Mouse (Mus musculus): ENCODE data around the gene Got2. TPM values are rescaled to one million over a fixed set of nuclear protein-coding genes. Genes with fewer than 3 reads are reported as not detected.
A peak's percentile ranks its signal among the peaks of the same experiment; 100 is the strongest.

Got2 gene
- polyA plus RNA-seq, 1 experiment from 2014 or later: 62.0 TPM

DNA sequence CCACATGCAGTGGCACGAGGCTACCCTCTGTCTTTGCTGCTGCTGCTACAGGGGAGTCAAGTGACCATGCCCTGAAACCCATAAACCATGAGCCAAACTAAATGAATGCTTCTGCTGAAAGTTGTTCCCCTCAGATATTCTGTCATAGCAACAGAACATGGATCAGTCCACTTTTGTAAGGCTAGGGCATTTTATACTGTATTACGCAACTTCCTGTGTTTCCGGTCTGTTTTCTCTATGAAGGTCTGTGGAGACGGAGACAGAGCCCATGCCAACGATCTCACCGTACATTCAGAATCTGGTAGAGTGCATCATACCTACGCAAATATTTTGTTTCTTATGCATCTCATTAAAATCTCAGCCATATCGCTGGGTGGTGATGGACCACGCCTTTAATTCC lies 18.4 kb upstream of the Got2 start:
- no peak overlapping the region for H3K4me3 ChIP-seq (ENCODE audit: low read depth, low read length)
- no peak for ATAC-seq (ENCODE audit: insufficient read depth)
- H3K9me3 ChIP-seq (ENCODE audit: low read depth, low read length): no peaks in the 10 kb centered on the region
- H3K27me3 ChIP-seq (ENCODE audit: insufficient read depth, low read length): no peaks in the 10 kb centered on the region
- no peaks in the 10 kb centered on the region for H3K36me3 ChIP-seq (ENCODE audit: insufficient read depth)
- H3K27ac ChIP-seq (ENCODE audit: low read depth): no peak overlapping the region
- no peak for DNase-seq
- no peak for TF ChIP-seq CTCF (IDR thresholded peaks at IDR 0.05; ENCODE audit: low read depth)
- no peaks in the 10 kb centered on the region for H3K4me1 ChIP-seq (ENCODE audit: insufficient read depth)
- H3K9ac ChIP-seq: no peak overlapping the region
- no peak overlapping the region for H3K4me2 ChIP-seq
- 81% methylated on average over 9 of the region's 9 CpGs for WGBS

DNA sequence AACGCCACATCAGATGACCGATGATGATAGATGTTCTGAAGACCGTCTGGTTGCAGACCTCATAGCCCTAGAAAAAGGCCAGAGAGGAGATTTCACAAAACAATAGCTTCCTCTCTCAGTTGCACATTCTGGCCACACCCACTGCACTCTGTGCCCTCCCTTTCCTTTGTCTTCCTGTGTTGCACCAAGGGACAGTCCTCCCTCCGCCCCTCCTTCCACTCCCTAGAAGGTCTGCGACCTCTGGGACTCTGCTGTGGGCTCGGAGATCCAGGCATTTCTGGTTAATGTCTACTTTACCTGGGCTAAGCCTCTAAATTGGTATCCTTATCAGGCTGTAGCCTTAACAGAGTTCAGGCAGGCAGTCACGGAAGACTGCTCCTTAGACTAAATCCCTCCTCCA lies 13.5 kb upstream of the Got2 start:
- no peak overlapping the region for H3K27ac ChIP-seq (ENCODE audit: low read depth)
- H3K4me1 ChIP-seq (ENCODE audit: insufficient read depth): no peaks in the 10 kb centered on the region
- no peak for TF ChIP-seq CTCF (IDR thresholded peaks at IDR 0.05; ENCODE audit: low read depth)
- 44% methylated on average over 7 of the region's 7 CpGs for WGBS
- no peaks in the 10 kb centered on the region for H3K27me3 ChIP-seq (ENCODE audit: insufficient read depth, low read length)
- H3K9me3 ChIP-seq (ENCODE audit: low read depth, low read length): no peaks in the 10 kb centered on the region
- no peak overlapping the region for H3K4me2 ChIP-seq
- no peak overlapping the region for H3K4me3 ChIP-seq (ENCODE audit: low read depth, low read length)
- peak; percentile 18 for DNase-seq
- no peaks in the 10 kb centered on the region for H3K36me3 ChIP-seq (ENCODE audit: insufficient read depth)
- no peak overlapping the region for H3K9ac ChIP-seq
- ATAC-seq (ENCODE audit: insufficient read depth): no peak

- Histone ChIP-seq H3K36me3 (ENCODE audit: insufficient read depth) (no peaks in the 10 kb centered on the region), H3K9me3 (ENCODE audit: low read depth, low read length) (no peaks in the 10 kb centered on the region)
- WGBS: 77% methylated on average over 5 of the region's 5 CpGs
These were observed 5.4 kb upstream of the Got2 start for GRCm38 (mm10) chr8:95893701-95894100.

GRCm38 (mm10) chr8:95887578-95888284 lies 616 bp downstream of the Got2 start:
- Histone ChIP-seq H3K36me3 (ENCODE audit: insufficient read depth) (no peaks in the 10 kb centered on the region), H3K4me3 (ENCODE audit: low read depth, low read length) (peak overlapping the region; percentile 86), H3K4me1 (ENCODE audit: insufficient read depth) (peaks cover 4% of the 10 kb centered on the region; the same call in 1 of the 2 replicates), H3K9ac (peak overlapping the region; percentile 76), H3K27me3 (ENCODE audit: insufficient read depth, low read length) (no peaks in the 10 kb centered on the region), H3K9me3 (ENCODE audit: low read depth, low read length) (no peaks in the 10 kb centered on the region), H3K4me2 (peak overlapping the region; percentile 84), H3K27ac (ENCODE audit: low read depth) (peak overlapping the region; percentile 65; the same call in 1 of the 2 replicates)
- DNase-seq (peak; percentile 84), ATAC-seq (ENCODE audit: insufficient read depth) (peak; percentile 97)
- no peak; the same call in 1 of the 2 replicates for TF ChIP-seq CTCF (IDR thresholded peaks at IDR 0.05; ENCODE audit: low read depth)
- under 1% methylated on average over 38 of the region's 38 CpGs for WGBS

More at GRCm38 (mm10) chr8:95893701-95894100, 5.4 kb upstream of the Got2 start:
- ATAC-seq (ENCODE audit: insufficient read depth) (no peak), DNase-seq (no peak)
- Histone ChIP-seq H3K9ac (no peak overlapping the region), H3K27me3 (ENCODE audit: insufficient read depth, low read length) (no peaks in the 10 kb centered on the region), H3K27ac (ENCODE audit: low read depth) (no peak overlapping the region), H3K4me3 (ENCODE audit: low read depth, low read length) (no peak overlapping the region), H3K4me1 (ENCODE audit: insufficient read depth) (no peaks in the 10 kb centered on the region), H3K4me2 (no peak overlapping the region)
- no peak for TF ChIP-seq CTCF (IDR thresholded peaks at IDR 0.05; ENCODE audit: low read depth)

DNA sequence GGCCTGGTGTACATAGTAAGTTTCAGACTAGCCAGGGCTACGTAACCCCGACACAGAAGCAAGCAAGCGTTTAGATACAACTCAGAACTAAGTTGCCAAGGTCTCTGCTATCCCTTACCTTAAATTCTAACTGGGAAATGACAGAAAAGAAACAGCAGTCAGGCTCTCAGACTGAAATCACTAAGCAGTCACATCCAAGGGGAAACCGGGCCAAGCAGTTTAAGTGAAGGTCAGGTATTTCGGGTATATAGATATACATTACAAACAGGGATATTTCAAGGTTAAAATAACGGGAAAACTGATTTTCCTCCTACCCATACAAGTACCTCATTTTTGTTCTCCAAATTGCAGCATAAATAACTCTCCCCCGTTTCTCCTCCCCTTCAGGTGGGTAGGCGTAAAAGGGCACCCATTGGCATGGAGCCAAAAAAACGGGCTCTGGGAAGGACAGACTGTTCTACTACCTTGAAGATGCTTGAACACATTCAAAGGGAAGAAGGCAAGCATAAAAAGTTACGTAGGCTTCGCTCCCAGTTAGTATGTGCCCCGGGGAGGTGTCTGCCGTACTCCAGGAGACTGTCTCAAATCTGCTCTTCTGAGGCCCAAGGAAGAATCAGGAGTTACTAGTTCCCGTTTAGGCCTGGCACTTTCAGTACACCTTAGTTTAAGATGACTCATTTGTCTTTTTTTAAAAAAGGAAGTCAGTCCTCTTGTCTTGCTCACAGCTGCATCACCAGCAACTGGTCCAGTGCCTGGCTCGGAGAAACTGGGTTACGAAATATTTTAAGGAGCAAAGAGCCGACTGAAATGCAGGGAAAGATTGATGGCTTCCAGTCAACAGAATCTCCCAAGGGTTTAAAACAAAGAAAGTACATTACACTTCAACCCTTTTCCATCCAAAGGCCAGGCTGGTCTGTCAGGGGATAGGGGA lies 1.4 kb downstream of the Got2 start:
- 62% methylated on average over 17 of the region's 17 CpGs for WGBS
- ATAC-seq (ENCODE audit: insufficient read depth) (peak; percentile 7; the same call in 1 of the 2 replicates), DNase-seq (peak; percentile 44)
- no peaks in the 10 kb centered on the region for H3K27me3 ChIP-seq (ENCODE audit: insufficient read depth, low read length)
- no peaks in the 10 kb centered on the region for H3K9me3 ChIP-seq (ENCODE audit: low read depth, low read length)
- TF ChIP-seq CTCF (IDR thresholded peaks at IDR 0.05; ENCODE audit: low read depth): no peak
- H3K4me1 ChIP-seq (ENCODE audit: insufficient read depth): peaks cover 4% of the 10 kb centered on the region; the same call in 1 of the 2 replicates
- H3K27ac ChIP-seq (ENCODE audit: low read depth): no peak overlapping the region
- H3K36me3 ChIP-seq (ENCODE audit: insufficient read depth): no peaks in the 10 kb centered on the region
- peak overlapping the region; percentile 84 for H3K4me2 ChIP-seq
- peak overlapping the region; percentile 86 for H3K4me3 ChIP-seq (ENCODE audit: low read depth, low read length)
- H3K9ac ChIP-seq: peak overlapping the region; percentile 76

- Histone ChIP-seq H3K27ac (ENCODE audit: low read depth) (no peak overlapping the region), H3K9ac (no peak overlapping the region)
- WGBS: 52% methylated on average over 5 of the region's 5 CpGs
These were observed 2.4 kb downstream of the Got2 start for GRCm38 (mm10) chr8:95885966-95886365.

More at GRCm38 (mm10) chr8:95885966-95886365, 2.4 kb downstream of the Got2 start:
- Histone ChIP-seq H3K4me2 (no peak overlapping the region), H3K36me3 (ENCODE audit: insufficient read depth) (no peaks in the 10 kb centered on the region), H3K9me3 (ENCODE audit: low read depth, low read length) (no peaks in the 10 kb centered on the region), H3K27me3 (ENCODE audit: insufficient read depth, low read length) (no peaks in the 10 kb centered on the region), H3K4me3 (ENCODE audit: low read depth, low read length) (no peak overlapping the region), H3K4me1 (ENCODE audit: insufficient read depth) (peaks cover 4% of the 10 kb centered on the region; the same call in 1 of the 2 replicates)
- no peak for TF ChIP-seq CTCF (IDR thresholded peaks at IDR 0.05; ENCODE audit: low read depth)
- ATAC-seq (ENCODE audit: insufficient read depth): no peak
- no peak for DNase-seq
